Mouse (Mus musculus): ENCODE measurements around the gene Smarca4. TPM values are rescaled to one million over a fixed set of nuclear protein-coding genes. Genes with fewer than 3 reads are reported as not detected.

The Smarca4 gene
- polyA plus RNA-seq, 1 experiment: 37.7 TPM

DNA sequence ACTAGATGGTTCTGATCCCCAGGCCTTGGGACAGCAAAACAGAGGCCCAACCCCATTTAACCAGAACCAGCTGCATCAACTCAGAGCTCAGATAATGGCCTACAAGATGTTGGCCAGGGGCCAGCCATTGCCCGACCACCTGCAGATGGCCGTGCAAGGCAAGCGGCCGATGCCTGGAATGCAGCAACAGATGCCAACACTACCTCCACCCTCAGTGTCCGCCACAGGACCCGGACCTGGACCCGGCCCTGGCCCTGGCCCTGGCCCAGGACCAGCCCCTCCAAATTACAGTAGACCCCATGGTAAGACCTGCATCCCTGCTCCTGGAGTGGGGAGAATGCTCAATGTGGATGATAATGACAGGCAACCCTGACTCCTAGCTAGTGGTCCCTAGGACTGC lies 19.7 kb downstream of the Smarca4 start:
- no peak overlapping the region for H3K4me3 ChIP-seq (replicated peaks; ENCODE audit: extremely low read depth, low read depth, low read length)
- WGBS: 72% methylated on average over 7 of the region's 7 CpGs
- H3K4me1 ChIP-seq (ENCODE audit: control insufficient read depth, insufficient read depth, low read length): no peaks in the 10 kb centered on the region
- no peak for DNase-seq
- TF ChIP-seq POLR2A (IDR thresholded peaks at IDR 0.05; ENCODE audit: borderline replicate concordance, extremely low read depth, low read depth, low read length): no peak
- TF ChIP-seq CTCF (IDR thresholded peaks at IDR 0.05; ENCODE audit: insufficient read depth, low read length): no peak

DNA sequence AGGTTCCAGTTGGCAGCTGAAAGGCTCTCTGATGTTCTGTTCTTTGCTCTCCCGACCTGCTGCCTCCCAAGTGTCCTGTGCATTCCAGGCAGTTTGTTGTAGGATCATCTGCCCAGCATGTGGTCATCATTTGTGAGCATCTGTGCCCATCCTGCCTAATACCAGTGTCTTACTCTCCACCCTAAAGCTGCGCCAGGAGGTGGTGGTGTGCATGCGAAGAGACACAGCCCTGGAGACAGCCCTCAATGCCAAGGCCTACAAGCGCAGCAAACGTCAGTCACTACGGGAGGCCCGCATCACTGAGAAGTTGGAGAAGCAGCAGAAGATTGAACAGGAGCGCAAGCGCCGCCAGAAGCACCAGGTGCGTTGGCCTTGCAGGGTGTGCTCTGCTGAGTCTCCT lies 23.1 kb downstream of the Smarca4 start:
- no peak for DNase-seq

GRCm38 (mm10) chr9:21646366-21646765 lies 30.4 kb downstream of the Smarca4 start:
- WGBS: 94% methylated on average over 3 of the region's 3 CpGs
- Histone ChIP-seq H3K4me1 (ENCODE audit: control insufficient read depth, insufficient read depth, low read length) (no peaks in the 10 kb centered on the region), H3K4me3 (replicated peaks; ENCODE audit: extremely low read depth, low read depth, low read length) (no peak overlapping the region)
- TF ChIP-seq CTCF (IDR thresholded peaks at IDR 0.05; ENCODE audit: insufficient read depth, low read length) (no peak), POLR2A (IDR thresholded peaks at IDR 0.05; ENCODE audit: borderline replicate concordance, extremely low read depth, low read depth, low read length) (no peak)
- no peak for DNase-seq

More for the DNA sequence above, 23.1 kb downstream of the Smarca4 start:
- H3K4me1 ChIP-seq (ENCODE audit: control insufficient read depth, insufficient read depth, low read length): no peaks in the 10 kb centered on the region
- 95% methylated on average over 11 of the region's 11 CpGs for WGBS
- no peak for TF ChIP-seq CTCF (IDR thresholded peaks at IDR 0.05; ENCODE audit: insufficient read depth, low read length)
- TF ChIP-seq POLR2A (IDR thresholded peaks at IDR 0.05; ENCODE audit: borderline replicate concordance, extremely low read depth, low read depth, low read length): no peak
- H3K4me3 ChIP-seq (replicated peaks; ENCODE audit: extremely low read depth, low read depth, low read length): no peak overlapping the region

- WGBS: 92% methylated on average over 6 of the region's 6 CpGs
- DNase-seq: no peak
- Histone ChIP-seq H3K4me1 (ENCODE audit: control insufficient read depth, insufficient read depth, low read length) (no peaks in the 10 kb centered on the region), H3K4me3 (replicated peaks; ENCODE audit: extremely low read depth, low read depth, low read length) (no peak overlapping the region)
- TF ChIP-seq CTCF (IDR thresholded peaks at IDR 0.05; ENCODE audit: insufficient read depth, low read length): no peak
- TF ChIP-seq POLR2A (IDR thresholded peaks at IDR 0.05; ENCODE audit: borderline replicate concordance, extremely low read depth, low read depth, low read length): no peak
These were observed 31.8 kb downstream of the Smarca4 start for GRCm38 (mm10) chr9:21647721-21648120.

DNA sequence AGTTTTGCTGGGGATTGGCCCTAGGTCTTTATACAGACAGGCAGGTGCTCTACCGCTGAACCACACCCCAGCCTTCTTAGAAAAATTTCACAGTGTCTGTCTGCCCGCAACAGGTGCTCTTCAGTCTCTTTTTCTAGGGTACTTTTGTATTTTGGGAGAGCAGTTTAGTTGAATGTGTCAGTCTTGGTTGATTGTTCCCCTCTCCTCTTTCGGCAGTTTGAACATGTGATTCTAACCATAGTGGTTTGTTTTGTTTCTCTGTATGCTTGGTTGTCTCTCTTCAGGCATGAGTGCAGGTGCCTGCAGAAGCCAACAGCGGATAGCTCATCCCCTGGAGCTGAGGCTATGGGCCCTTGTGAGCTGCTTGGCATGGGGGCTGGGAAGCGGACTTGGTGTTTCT lies 36.3 kb downstream of the Smarca4 start:
- 84% methylated on average over 5 of the region's 5 CpGs for WGBS
- TF ChIP-seq POLR2A (IDR thresholded peaks at IDR 0.05; ENCODE audit: borderline replicate concordance, extremely low read depth, low read depth, low read length) (no peak), CTCF (IDR thresholded peaks at IDR 0.05; ENCODE audit: insufficient read depth, low read length) (no peak)
- no peak for DNase-seq
- H3K4me1 ChIP-seq (ENCODE audit: control insufficient read depth, insufficient read depth, low read length): no peaks in the 10 kb centered on the region
- no peak overlapping the region for H3K4me3 ChIP-seq (replicated peaks; ENCODE audit: extremely low read depth, low read depth, low read length)

DNA sequence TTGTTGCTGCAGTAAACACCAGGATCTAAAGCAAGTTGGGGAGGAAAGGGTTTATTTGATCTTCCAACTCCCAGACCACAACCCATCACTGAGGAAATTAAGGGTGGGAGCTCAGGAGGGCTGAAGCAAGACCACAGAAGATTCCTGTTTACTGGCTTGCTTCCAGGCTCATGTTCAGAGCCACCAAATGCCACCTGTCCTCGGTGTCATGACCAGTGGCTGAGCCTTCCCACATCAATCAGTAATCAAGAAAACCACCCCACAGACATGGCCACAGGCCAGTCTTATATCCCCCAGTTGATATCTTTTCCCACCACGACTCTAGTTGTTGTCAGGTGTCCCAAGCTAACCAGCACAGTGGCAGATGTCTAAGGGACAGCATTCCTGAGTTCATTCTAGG lies 37.3 kb downstream of the Smarca4 start:
- no peak for DNase-seq
- no peak overlapping the region for H3K4me3 ChIP-seq (replicated peaks; ENCODE audit: extremely low read depth, low read depth, low read length)
- TF ChIP-seq CTCF (IDR thresholded peaks at IDR 0.05; ENCODE audit: insufficient read depth, low read length): no peak
- TF ChIP-seq POLR2A (IDR thresholded peaks at IDR 0.05; ENCODE audit: borderline replicate concordance, extremely low read depth, low read depth, low read length): no peak
- WGBS: 71% methylated on average over 2 of the region's 2 CpGs
- H3K4me1 ChIP-seq (ENCODE audit: control insufficient read depth, insufficient read depth, low read length): no peaks in the 10 kb centered on the region

DNA sequence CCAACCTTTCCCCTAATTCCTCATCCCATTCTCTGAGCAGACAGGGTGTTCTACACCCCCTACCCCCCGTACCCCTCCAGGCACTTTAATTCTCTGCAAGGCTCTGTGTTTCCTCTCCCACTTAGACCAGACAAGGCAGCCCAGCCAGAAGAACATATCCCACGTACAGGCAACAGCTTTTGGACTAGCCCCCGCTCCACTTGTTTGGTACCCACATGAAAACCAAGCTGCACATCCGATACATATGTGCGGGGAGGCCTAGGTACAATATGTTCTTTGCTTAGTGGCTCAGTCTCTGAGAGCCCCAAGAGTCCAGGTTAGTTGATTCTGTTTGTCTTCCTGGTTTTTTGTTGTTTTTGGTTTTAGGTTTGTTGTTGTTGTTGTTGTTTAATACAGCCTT lies 46.1 kb downstream of the Smarca4 start:
- TF ChIP-seq CTCF (IDR thresholded peaks at IDR 0.05; ENCODE audit: insufficient read depth, low read length) (no peak), POLR2A (IDR thresholded peaks at IDR 0.05; ENCODE audit: borderline replicate concordance, extremely low read depth, low read depth, low read length) (no peak)
- H3K4me3 ChIP-seq (replicated peaks; ENCODE audit: extremely low read depth, low read depth, low read length): no peak overlapping the region
- DNase-seq: no peak
- no peaks in the 10 kb centered on the region for H3K4me1 ChIP-seq (ENCODE audit: control insufficient read depth, insufficient read depth, low read length)
- WGBS: 93% methylated on average over 5 of the region's 5 CpGs

DNA sequence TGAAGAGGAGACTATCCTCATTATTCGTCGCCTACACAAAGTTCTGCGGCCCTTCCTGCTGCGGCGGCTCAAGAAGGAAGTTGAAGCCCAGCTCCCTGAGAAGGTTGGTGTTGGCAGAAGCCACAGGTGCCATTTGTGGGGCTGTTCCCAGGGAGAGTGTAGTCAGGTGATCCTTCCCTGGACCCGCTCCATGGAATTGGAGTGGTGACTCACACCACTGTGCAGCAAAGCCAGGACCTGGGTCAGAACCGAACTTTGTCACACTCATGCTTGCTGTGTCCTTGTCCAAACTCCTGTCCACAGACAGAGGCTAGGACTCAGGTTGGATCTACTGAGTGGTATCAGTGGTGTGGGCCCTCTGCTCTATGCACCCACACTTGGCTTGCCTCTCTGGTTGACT lies 53.0 kb downstream of the Smarca4 start:
- DNase-seq: no peak
- WGBS: 89% methylated on average over 7 of the region's 7 CpGs
- no peak for TF ChIP-seq POLR2A (IDR thresholded peaks at IDR 0.05; ENCODE audit: borderline replicate concordance, extremely low read depth, low read depth, low read length)
- TF ChIP-seq CTCF (IDR thresholded peaks at IDR 0.05; ENCODE audit: insufficient read depth, low read length): no peak
- Histone ChIP-seq H3K4me3 (replicated peaks; ENCODE audit: extremely low read depth, low read depth, low read length) (no peak overlapping the region), H3K4me1 (ENCODE audit: control insufficient read depth, insufficient read depth, low read length) (no peaks in the 10 kb centered on the region)

DNA sequence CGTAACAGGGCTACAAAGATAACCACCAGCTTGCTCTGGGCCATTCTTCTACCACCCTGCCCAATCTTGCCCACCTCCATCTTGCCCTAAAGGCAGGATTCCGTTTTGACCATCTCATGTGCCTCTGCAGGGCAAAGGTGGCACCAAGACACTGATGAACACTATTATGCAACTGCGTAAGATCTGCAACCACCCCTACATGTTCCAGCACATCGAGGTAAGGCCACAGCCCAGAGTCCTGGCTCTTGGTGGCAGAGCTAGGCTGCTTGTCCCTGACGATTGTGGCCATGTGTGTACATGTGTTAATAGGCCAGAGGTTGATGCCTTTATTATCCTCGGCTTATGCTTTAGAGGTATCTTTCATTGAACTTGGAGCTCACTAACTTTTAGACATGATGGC lies 54.4 kb downstream of the Smarca4 start:
- no peak for DNase-seq
- H3K4me1 ChIP-seq (ENCODE audit: control insufficient read depth, insufficient read depth, low read length): no peaks in the 10 kb centered on the region
- WGBS: 89% methylated on average over 6 of the region's 6 CpGs
- no peak for TF ChIP-seq POLR2A (IDR thresholded peaks at IDR 0.05; ENCODE audit: borderline replicate concordance, extremely low read depth, low read depth, low read length)
- no peak for TF ChIP-seq CTCF (IDR thresholded peaks at IDR 0.05; ENCODE audit: insufficient read depth, low read length)
- no peak overlapping the region for H3K4me3 ChIP-seq (replicated peaks; ENCODE audit: extremely low read depth, low read depth, low read length)

DNA sequence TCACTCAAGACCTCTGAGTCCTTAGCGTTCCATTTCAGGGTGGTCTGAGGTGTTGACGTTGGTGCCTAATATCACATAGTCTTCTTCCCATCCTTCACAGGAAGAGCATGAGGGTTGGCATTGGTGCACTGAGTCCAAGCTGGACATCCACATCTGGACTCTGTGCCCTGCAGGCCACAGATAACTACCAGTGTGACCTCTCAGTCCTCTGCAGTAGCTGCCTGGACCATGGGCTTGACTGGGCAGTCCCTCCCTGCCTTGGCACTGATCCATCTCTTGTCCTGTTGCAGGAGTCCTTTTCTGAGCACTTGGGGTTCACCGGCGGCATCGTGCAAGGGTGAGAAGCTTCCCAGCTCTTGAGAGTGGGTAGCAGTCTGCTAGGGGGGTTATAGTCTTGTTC lies 55.8 kb downstream of the Smarca4 start:
- Histone ChIP-seq H3K4me3 (replicated peaks; ENCODE audit: extremely low read depth, low read depth, low read length) (no peak overlapping the region), H3K4me1 (ENCODE audit: control insufficient read depth, insufficient read depth, low read length) (no peaks in the 10 kb centered on the region)
- DNase-seq: no peak
- TF ChIP-seq CTCF (IDR thresholded peaks at IDR 0.05; ENCODE audit: insufficient read depth, low read length) (no peak), POLR2A (IDR thresholded peaks at IDR 0.05; ENCODE audit: borderline replicate concordance, extremely low read depth, low read depth, low read length) (no peak)
- 91% methylated on average over 5 of the region's 5 CpGs for WGBS
